Mouse (Mus musculus) embryonic fibroblast, embryonic 13.5 days (primary cell): ENCODE measurements around the gene Tmbim7.

Source experiments
- CTCF ChIP-seq: IDR thresholded peaks from 2 replicates; pipeline ENCODE4 v1.5.1; 2011; ENCODE audit warnings: mild to moderate bottlenecking, control low read depth, low read length, moderate library complexity, borderline replicate concordance; ENCODE audit not compliant: insufficient read depth
- POLR2A ChIP-seq: IDR thresholded peaks from 2 replicates; pipeline ENCODE4 v1.6.1; 2011; ENCODE audit warnings: low read depth, mild to moderate bottlenecking, control low read depth, low read length, moderate library complexity

DNA sequence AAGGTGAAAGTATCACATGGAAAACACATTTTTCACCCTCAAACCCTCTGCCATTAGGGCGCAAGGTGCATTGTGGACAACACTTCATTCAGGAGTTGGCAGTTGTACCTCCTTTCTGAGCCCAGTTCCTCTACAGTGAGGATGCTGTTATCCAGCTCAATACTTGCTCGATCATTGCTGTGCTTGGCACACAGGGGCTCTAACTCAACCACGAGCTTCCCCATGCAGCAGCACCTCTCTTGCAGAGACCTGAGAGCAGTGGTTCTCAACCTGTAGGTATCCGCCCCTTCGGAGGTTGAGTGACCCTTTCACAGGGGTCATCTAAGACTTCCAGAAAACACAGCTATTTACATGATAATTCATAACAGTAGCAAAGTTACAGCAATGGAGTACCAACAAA is 640 bp downstream of the Tmbim7 start:
- TF ChIP-seq CTCF (no peak), POLR2A (no peak)
